Mouse (Mus musculus): ENCODE data around the gene Brf1. TPM values are rescaled to one million over a fixed set of nuclear protein-coding genes. Genes with fewer than 3 reads are reported as not detected.

The Brf1 gene
- polyA plus RNA-seq, 1 experiment from 2014 or later: 53.0 TPM

DNA sequence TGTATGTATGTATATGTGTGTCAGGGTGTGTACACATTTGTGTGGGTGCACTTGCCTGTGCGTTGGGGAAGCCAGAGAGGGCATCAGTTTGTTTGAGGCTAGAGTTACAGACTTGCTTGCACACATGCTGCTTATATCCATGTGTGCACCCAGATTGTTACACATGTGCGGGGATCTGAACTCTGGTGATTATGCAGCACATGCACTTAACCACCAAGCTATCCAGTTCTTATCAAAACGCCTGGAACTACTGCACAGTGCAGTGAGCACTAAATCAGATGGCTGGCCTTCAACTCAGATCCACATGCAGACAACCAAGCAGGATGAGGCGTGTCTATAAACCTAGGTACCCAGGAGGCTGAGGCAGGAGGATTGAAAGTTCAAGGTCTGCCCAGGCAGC lies 36.5 kb upstream of the Brf1 start:
- no peak for ATAC-seq (ENCODE audit: low FRiP score)

DNA sequence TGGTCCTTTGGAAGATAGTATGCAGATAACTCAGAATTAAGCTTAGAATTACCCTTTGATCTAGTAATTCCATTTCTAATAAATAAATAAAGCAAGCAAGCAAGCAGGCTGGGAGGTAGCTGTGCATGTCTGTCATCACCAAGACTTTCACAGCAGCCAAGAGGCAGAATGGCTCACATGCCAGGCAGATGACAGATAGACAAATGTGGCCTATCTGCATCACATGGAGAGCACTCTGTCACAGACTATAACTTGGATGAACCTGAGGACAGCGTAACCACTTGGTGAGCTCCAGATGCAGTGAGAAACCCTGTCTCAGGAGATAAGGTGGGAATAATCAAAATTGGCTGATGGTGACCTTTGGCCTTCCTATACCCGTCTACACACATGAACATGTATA lies 34.6 kb upstream of the Brf1 start:
- no peak overlapping the region for H3K9ac ChIP-seq (ENCODE audit: low read length)
- H3K36me3 ChIP-seq (ENCODE audit: control insufficient read depth, insufficient read depth, low read length): no peaks in the 10 kb centered on the region
- H3K4me2 ChIP-seq: no peak overlapping the region
- H3K9me3 ChIP-seq (ENCODE audit: control insufficient read depth, low read length): no peaks in the 10 kb centered on the region
- DNase-seq (ENCODE audit: low spot score, missing footprints): no peak
- 90% methylated on average over 2 of the region's 2 CpGs for WGBS
- H3K27ac ChIP-seq (ENCODE audit: low read depth, low read length): no peak overlapping the region
- no peak overlapping the region for H3K4me3 ChIP-seq (ENCODE audit: low read depth, low read length)
- H3K4me1 ChIP-seq (ENCODE audit: control insufficient read depth, insufficient read depth, low read length): peaks cover 5% of the 10 kb centered on the region
- no peaks in the 10 kb centered on the region for H3K27me3 ChIP-seq (ENCODE audit: control insufficient read depth, insufficient read depth, low read length)
- ATAC-seq (ENCODE audit: low FRiP score): no peak

More for the DNA sequence above, 36.5 kb upstream of the Brf1 start:
- Histone ChIP-seq H3K4me2 (no peak overlapping the region), H3K4me3 (ENCODE audit: low read depth, low read length) (no peak overlapping the region), H3K9ac (ENCODE audit: low read length) (no peak overlapping the region), H3K4me1 (ENCODE audit: control insufficient read depth, insufficient read depth, low read length) (peaks cover 8% of the 10 kb centered on the region), H3K27me3 (ENCODE audit: control insufficient read depth, insufficient read depth, low read length) (no peaks in the 10 kb centered on the region), H3K9me3 (ENCODE audit: control insufficient read depth, low read length) (no peaks in the 10 kb centered on the region), H3K27ac (ENCODE audit: low read depth, low read length) (no peak overlapping the region), H3K36me3 (ENCODE audit: control insufficient read depth, insufficient read depth, low read length) (no peaks in the 10 kb centered on the region)
- 90% methylated on average over 4 of the region's 4 CpGs for WGBS
- no peak for DNase-seq (ENCODE audit: low spot score, missing footprints)

DNA sequence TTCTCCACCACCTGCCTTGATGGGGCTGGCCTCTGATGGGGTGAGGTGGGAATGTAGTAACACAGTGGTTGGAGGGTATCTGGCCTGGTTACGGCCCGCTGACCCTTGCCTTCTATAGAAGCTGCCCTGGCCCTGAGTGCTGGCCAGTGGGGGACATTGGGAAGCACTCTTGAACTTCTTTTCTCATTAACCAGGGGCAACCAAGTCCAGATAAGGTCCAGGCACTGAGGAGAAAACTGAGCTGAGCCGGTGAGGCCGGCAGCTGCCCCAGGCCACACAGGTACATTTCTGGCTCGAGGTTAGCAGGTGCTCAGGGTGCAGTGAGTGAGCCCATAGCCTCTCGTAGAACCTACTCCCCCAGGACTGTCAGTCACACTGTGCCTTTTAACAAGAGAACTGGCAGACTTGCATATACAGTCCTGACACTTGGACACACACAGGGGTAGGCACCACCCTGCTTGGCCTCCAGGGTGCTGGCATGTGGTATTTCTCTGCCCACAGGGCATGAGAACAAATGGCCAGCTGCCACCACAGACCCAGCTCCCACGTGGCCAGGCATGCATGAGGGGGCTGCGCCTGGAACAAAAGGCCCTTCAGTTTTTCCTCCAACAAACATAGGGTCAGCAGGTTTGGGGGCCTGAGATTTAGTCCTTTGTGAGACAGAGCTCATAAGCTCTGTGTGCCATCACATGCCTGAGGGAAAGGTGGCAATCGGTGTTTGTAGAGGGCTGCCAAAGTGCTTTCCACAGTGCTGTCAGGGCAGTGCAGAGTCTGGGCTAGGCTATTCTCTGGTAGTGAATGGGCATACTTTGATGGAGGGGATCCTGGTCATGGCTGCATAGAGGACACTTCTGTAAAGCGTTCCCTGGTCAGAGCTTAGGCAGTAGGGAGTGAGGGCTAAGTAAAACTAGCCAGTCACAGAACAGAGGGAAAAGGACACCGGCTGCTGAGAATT lies 32.1 kb upstream of the Brf1 start:
- no peak overlapping the region for H3K4me3 ChIP-seq (ENCODE audit: low read depth, low read length)
- H3K9me3 ChIP-seq (ENCODE audit: control insufficient read depth, low read length): no peaks in the 10 kb centered on the region
- no peak for DNase-seq (ENCODE audit: low spot score, missing footprints)
- H3K27ac ChIP-seq (ENCODE audit: low read depth, low read length): no peak overlapping the region; the same call in 1 of the 2 replicates
- H3K9ac ChIP-seq (ENCODE audit: low read length): 0 out of 2 replicates have a peak overlapping the region, but pooled peaks have one; percentile 5
- no peaks in the 10 kb centered on the region for H3K27me3 ChIP-seq (ENCODE audit: control insufficient read depth, insufficient read depth, low read length)
- peaks cover 17% of the 10 kb centered on the region for H3K4me1 ChIP-seq (ENCODE audit: control insufficient read depth, insufficient read depth, low read length)
- H3K4me2 ChIP-seq: no peak overlapping the region
- H3K36me3 ChIP-seq (ENCODE audit: control insufficient read depth, insufficient read depth, low read length): no peaks in the 10 kb centered on the region
- ATAC-seq (ENCODE audit: low FRiP score): no peak; the same call in 1 of the 2 replicates
- 81% methylated on average over 11 of the region's 11 CpGs for WGBS

DNA sequence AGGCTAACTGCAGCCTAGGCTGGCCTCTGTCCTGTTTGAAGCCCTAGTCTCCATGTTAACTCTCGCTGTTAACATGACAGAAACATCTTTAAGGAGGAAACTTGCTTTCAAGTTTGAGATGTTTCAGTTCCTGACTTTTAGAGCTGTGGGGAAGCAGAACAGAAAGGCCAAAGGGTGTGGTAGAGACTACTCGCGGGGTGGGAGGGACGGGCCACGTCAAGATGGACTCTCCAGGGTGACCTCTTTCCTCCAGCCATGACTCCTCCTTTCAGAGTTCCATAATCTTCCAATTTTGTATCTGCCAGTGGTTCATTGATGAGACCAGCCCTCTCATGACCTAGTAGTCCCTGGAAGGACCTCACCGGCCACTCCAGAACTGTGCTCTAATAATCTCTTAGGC lies 30.9 kb upstream of the Brf1 start:
- Histone ChIP-seq H3K9ac (ENCODE audit: low read length) (no peak overlapping the region), H3K4me1 (ENCODE audit: control insufficient read depth, insufficient read depth, low read length) (peaks cover 17% of the 10 kb centered on the region), H3K27ac (ENCODE audit: low read depth, low read length) (no peak overlapping the region), H3K4me2 (no peak overlapping the region), H3K4me3 (ENCODE audit: low read depth, low read length) (no peak overlapping the region), H3K27me3 (ENCODE audit: control insufficient read depth, insufficient read depth, low read length) (no peaks in the 10 kb centered on the region), H3K36me3 (ENCODE audit: control insufficient read depth, insufficient read depth, low read length) (no peaks in the 10 kb centered on the region), H3K9me3 (ENCODE audit: control insufficient read depth, low read length) (no peaks in the 10 kb centered on the region)
- 93% methylated on average over 6 of the region's 6 CpGs for WGBS
- DNase-seq (ENCODE audit: low spot score, missing footprints): no peak
- ATAC-seq (ENCODE audit: low FRiP score): no peak

DNA sequence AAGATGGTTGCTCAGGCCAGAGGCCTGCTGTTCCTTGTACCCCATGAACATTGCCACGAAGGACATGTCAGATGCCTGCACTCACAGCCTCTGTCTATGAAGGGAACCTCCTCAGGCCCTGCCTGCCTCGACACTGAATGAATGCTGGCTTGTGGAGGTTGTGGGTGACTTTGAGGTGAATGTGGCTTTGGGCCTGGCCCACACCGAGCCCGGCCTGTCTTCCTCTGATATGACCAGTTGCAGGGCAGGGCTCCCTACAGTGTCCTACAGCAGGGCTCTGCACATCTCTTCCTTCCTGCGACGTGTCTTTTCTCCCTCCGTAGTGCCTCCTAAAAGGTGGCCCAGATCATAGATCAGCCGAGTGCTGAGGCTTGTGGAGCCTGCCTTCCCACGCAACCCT lies 30.5 kb upstream of the Brf1 start:
- Histone ChIP-seq H3K4me3 (ENCODE audit: low read depth, low read length) (no peak overlapping the region), H3K4me1 (ENCODE audit: control insufficient read depth, insufficient read depth, low read length) (peaks cover 17% of the 10 kb centered on the region), H3K27ac (ENCODE audit: low read depth, low read length) (no peak overlapping the region), H3K4me2 (no peak overlapping the region), H3K9me3 (ENCODE audit: control insufficient read depth, low read length) (no peaks in the 10 kb centered on the region), H3K9ac (ENCODE audit: low read length) (no peak overlapping the region), H3K27me3 (ENCODE audit: control insufficient read depth, insufficient read depth, low read length) (no peaks in the 10 kb centered on the region), H3K36me3 (ENCODE audit: control insufficient read depth, insufficient read depth, low read length) (no peaks in the 10 kb centered on the region)
- DNase-seq (ENCODE audit: low spot score, missing footprints): no peak
- no peak for ATAC-seq (ENCODE audit: low FRiP score)
- WGBS: 90% methylated on average over 9 of the region's 9 CpGs

DNA sequence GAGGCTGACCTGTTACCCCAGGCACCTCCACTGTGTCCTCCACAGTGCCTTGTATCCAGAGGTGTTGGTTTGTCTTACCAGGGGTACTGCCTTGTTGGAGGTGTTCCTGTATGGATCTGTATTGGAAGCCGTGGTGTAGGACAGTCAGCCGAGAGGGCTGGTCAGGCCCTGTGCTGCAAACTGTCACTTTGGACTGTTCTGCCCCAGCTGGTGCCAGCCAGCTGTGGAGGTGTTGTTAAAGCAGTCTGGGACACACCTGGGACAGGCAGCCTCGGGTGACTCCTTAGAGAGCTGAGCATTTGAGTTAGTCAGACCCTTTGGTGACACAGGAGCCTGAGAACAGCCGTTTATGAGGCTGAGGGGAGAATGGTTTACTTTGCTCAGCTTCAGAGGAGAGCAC lies 29.5 kb upstream of the Brf1 start:
- DNase-seq (ENCODE audit: low spot score, missing footprints) (no peak), ATAC-seq (ENCODE audit: low FRiP score) (no peak)
- Histone ChIP-seq H3K9me3 (ENCODE audit: control insufficient read depth, low read length) (no peaks in the 10 kb centered on the region), H3K4me1 (ENCODE audit: control insufficient read depth, insufficient read depth, low read length) (peaks cover 17% of the 10 kb centered on the region), H3K27me3 (ENCODE audit: control insufficient read depth, insufficient read depth, low read length) (no peaks in the 10 kb centered on the region), H3K36me3 (ENCODE audit: control insufficient read depth, insufficient read depth, low read length) (no peaks in the 10 kb centered on the region), H3K4me3 (ENCODE audit: low read depth, low read length) (no peak overlapping the region), H3K4me2 (no peak overlapping the region), H3K9ac (ENCODE audit: low read length) (no peak overlapping the region), H3K27ac (ENCODE audit: low read depth, low read length) (no peak overlapping the region)
- WGBS: 84% methylated on average over 4 of the region's 4 CpGs

DNA sequence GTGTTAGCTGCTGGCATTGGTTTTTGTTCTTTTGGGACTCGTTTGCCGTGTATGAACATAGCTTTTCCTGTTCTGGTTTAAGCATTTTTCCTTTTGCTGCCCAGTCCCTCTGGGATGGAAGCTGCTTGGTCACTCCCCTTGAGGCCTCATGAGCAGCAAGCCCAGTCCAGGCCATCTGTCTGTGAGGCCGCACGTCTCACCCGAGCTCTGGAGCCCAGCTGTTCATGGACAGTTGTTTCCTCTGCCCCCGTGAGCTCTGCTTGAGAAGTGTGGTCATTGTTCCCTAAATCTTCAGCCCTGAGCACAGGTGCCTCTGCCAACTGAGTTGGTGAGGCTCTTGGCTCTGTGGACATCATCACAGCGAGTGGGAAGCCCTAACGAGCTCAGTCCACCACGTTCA lies 28.4 kb upstream of the Brf1 start:
- H3K9me3 ChIP-seq (ENCODE audit: control insufficient read depth, low read length): no peaks in the 10 kb centered on the region
- no peak overlapping the region for H3K4me2 ChIP-seq
- H3K9ac ChIP-seq (ENCODE audit: low read length): no peak overlapping the region; the same call in 1 of the 2 replicates
- DNase-seq (ENCODE audit: low spot score, missing footprints) (no peak), ATAC-seq (ENCODE audit: low FRiP score) (no peak)
- peaks cover 17% of the 10 kb centered on the region for H3K4me1 ChIP-seq (ENCODE audit: control insufficient read depth, insufficient read depth, low read length)
- no peaks in the 10 kb centered on the region for H3K36me3 ChIP-seq (ENCODE audit: control insufficient read depth, insufficient read depth, low read length)
- 73% methylated on average over 9 of the region's 9 CpGs for WGBS
- peak overlapping the region; percentile 36; the same call in 1 of the 2 replicates for H3K27ac ChIP-seq (ENCODE audit: low read depth, low read length)
- H3K4me3 ChIP-seq (ENCODE audit: low read depth, low read length): no peak overlapping the region
- no peaks in the 10 kb centered on the region for H3K27me3 ChIP-seq (ENCODE audit: control insufficient read depth, insufficient read depth, low read length)

DNA sequence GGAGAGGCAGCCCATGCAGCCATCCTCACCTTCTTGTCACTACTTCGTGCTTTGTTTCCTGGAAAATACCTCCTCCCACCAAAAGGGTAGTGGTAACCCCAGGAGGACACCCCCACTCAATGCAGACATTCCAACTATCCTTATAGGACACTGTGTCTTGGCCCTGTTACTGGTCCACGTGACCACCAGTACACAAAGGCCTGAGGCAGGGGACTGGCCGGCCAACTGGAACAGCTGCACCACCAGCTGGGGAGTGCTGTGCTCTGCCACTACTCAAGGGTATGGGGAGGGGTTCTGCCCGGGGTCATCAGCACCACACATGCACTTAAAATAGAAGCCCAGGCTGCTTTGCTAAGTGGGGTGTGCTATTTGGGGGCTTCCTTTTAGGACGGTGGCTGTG lies 27.6 kb upstream of the Brf1 start:
- 52% methylated on average over 5 of the region's 5 CpGs for WGBS

DNA sequence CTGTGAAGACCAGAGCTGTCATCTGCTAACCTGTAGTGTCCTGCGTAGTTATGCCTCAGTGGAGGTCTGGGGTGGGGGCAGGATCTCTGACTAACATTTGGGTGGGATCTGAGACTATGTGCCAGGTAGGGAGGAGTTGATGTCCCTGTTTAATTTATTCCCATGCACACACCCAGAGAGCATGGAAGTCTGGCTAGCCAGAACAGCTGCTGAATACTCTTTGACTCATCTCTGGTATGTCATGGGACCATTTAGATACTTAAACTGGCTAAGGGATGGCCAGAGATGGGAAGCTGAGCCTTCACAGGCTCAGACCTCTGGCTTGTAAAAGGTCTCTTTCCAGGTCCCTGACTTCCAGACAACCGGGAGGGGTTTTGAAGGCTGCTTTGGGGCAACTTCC lies 27.0 kb upstream of the Brf1 start:
- Histone ChIP-seq H3K4me3 (ENCODE audit: low read depth, low read length) (no peak overlapping the region), H3K36me3 (ENCODE audit: control insufficient read depth, insufficient read depth, low read length) (no peaks in the 10 kb centered on the region), H3K4me2 (no peak overlapping the region), H3K9ac (ENCODE audit: low read length) (no peak overlapping the region), H3K4me1 (ENCODE audit: control insufficient read depth, insufficient read depth, low read length) (peaks cover 14% of the 10 kb centered on the region), H3K27ac (ENCODE audit: low read depth, low read length) (no peak overlapping the region), H3K27me3 (ENCODE audit: control insufficient read depth, insufficient read depth, low read length) (no peaks in the 10 kb centered on the region), H3K9me3 (ENCODE audit: control insufficient read depth, low read length) (no peaks in the 10 kb centered on the region)
- ATAC-seq (ENCODE audit: low FRiP score): no peak
- WGBS: 90% methylated on average over 2 of the region's 2 CpGs
- DNase-seq (ENCODE audit: low spot score, missing footprints): no peak

More for the DNA sequence above, 27.6 kb upstream of the Brf1 start:
- no peak overlapping the region for H3K9ac ChIP-seq (ENCODE audit: low read length)
- peak overlapping the region; percentile 40; the same call in 1 of the 2 replicates for H3K27ac ChIP-seq (ENCODE audit: low read depth, low read length)
- peaks cover 17% of the 10 kb centered on the region for H3K4me1 ChIP-seq (ENCODE audit: control insufficient read depth, insufficient read depth, low read length)
- H3K9me3 ChIP-seq (ENCODE audit: control insufficient read depth, low read length): no peaks in the 10 kb centered on the region
- no peaks in the 10 kb centered on the region for H3K27me3 ChIP-seq (ENCODE audit: control insufficient read depth, insufficient read depth, low read length)
- ATAC-seq (ENCODE audit: low FRiP score) (peak; percentile 76), DNase-seq (ENCODE audit: low spot score, missing footprints) (no peak)
- H3K4me3 ChIP-seq (ENCODE audit: low read depth, low read length): no peak overlapping the region
- H3K4me2 ChIP-seq: no peak overlapping the region
- H3K36me3 ChIP-seq (ENCODE audit: control insufficient read depth, insufficient read depth, low read length): no peaks in the 10 kb centered on the region

All from midbrain, embryonic 11.5 days (tissue).